Mouse (Mus musculus): ENCODE measurements around the gene Frs2.

Gene Frs2

GRCm38 (mm10) chr10:117106686-117107085 lies 41.6 kb downstream of the Frs2 start:
- in situ Hi-C loops (cut with MboI; ENCODE audit: low sequenced_read_pairs), result no loop called here

GRCm38 (mm10) chr10:117106244-117106643 lies 42.1 kb downstream of the Frs2 start:
- in situ Hi-C loops (cut with MboI; ENCODE audit: low sequenced_read_pairs), result no loop called here

GRCm38 (mm10) chr10:117105015-117105414 lies 43.3 kb downstream of the Frs2 start:
- in situ Hi-C loops (cut with MboI; ENCODE audit: low sequenced_read_pairs), result no loop called here

GRCm38 (mm10) chr10:117103854-117104598 lies 44.3 kb downstream of the Frs2 start:
- in situ Hi-C loops (cut with MboI; ENCODE audit: low sequenced_read_pairs), result no loop called here

DNA sequence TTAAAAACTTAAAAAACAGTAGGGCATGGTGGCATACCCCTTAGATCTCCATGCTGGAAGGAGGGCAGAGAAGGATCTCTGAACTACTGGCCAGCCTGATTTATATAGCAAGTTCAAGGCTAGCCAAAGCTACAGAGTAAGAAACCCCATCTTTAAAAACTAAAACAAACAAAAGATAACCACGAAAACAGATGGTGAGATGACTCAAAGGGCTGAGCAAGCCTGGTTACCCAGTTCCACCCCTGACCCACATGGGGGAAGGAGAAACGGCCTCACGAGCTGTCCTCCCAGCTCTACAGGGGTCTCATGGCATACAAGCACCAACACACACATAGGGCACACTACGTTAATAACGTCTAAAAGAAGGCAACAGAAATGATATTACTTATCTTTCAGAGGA lies 48.2 kb downstream of the Frs2 start:
- in situ Hi-C loops (cut with MboI; ENCODE audit: low sequenced_read_pairs), result no loop called here

DNA sequence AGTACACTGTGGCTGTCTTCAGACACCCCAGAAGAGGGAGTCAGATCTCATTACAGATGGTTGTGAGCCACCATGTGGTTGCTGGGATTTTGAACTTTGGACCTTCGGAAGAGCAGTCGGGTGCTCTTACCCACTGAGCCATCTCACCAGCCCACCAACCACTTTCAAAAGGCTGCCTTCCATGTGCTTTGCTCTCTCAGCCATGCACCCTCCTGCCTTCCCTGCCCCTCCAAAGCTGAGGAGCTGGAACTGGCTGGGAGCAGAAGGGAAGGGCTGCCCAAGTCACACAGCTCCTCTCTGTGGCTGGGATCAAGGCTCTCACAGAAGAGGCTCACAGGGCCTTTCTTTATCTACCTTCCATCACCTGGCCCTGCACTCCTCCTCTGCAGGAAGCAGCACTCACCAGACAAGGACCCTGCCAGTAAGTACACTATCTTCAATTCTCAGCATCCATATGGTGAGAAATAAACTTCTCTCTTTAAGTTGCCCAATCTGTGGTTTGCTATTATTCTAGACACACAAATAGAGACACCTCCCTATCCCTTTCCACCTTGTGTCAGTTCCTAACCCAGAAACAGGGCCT lies 51.1 kb downstream of the Frs2 start:
- in situ Hi-C loops (cut with MboI; ENCODE audit: low sequenced_read_pairs), result no loop called here

DNA sequence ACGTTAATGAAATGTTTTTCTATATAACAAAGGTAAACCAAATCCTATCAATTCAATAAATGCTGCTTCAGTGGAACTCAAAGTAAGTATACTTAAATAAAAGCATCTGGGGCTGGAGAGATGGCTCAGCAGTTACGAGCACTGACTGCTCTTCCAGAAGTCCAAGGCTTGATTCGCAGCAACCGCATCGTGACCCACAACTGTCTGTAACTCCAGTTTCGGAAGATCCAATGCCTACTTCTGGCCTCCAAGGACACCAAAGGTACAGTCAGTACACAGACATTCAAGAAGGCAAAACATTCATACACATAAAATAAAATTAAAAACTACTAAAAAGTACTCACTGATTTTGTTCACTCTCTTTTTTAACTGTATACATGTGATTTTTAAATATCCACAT lies 52.2 kb downstream of the Frs2 start:
- in situ Hi-C loops (cut with MboI; ENCODE audit: low sequenced_read_pairs), result no loop called here

- in situ Hi-C loops (cut with MboI; ENCODE audit: low sequenced_read_pairs), result no loop called here
Observed at GRCm38 (mm10) chr10:117094504-117095329, 53.6 kb downstream of the Frs2 start.

DNA sequence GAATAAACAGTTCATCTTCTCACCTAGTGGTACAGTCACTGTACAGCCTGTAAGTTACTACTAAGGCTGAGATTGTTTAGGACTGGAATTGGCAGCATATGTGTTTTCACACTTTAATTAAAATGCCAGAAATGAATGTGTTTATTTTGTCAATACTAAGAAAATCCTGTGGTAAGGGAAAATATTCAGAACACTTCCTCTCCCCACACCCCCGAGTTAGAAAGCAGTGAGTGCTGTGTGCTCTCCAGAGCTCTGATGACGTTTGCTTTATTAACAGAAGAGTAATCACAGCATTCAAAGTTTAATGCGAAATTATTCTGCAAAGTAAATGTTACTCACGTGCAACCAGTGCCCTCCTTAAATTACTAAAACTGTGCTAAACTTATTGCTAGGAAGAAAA lies 58.7 kb downstream of the Frs2 start:
- in situ Hi-C loops (cut with MboI; ENCODE audit: low sequenced_read_pairs), result no loop called here

DNA sequence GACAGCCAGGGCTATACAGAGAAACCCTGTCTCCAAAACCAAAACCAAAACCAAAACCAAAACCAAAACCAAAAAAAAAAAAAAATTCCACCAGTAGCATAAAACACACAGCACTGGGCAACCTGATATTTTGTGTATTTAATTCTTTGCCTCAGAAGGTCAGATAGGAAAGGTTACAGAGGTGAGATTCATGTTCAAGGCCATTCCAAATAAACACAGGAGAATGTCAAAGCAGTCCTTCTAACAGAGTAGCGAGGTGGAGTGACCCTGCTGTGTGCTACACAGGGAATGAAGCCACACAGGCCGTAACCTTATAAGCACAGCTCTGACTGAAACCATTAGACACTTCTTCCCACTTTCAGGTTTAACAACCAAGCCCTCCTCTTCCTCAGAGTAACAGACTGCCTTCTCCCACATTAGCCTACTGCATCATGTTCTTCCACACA lies 66.4 kb downstream of the Frs2 start:
- in situ Hi-C loops (cut with MboI; ENCODE audit: low sequenced_read_pairs), result no loop called here

DNA sequence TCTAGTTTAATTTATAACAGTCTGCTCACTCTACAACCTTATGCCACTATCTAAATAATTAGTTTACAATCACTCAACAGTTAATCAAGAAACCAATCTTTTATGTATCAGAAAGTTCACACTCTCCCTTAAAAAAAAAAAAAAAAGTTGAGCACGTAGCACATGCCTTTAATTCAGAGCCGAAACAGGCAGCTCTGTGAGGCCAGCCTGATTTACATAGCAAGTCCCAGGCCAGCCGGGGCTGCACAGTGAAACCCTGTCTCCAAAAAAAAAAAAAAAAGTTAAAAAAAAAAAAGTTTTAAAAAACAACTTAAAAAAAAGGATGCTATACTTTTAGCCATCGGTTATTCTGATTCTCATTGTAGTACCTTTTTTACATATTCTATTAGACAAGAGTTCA lies 67.0 kb downstream of the Frs2 start:
- in situ Hi-C loops (cut with MboI; ENCODE audit: low sequenced_read_pairs), result no loop called here

DNA sequence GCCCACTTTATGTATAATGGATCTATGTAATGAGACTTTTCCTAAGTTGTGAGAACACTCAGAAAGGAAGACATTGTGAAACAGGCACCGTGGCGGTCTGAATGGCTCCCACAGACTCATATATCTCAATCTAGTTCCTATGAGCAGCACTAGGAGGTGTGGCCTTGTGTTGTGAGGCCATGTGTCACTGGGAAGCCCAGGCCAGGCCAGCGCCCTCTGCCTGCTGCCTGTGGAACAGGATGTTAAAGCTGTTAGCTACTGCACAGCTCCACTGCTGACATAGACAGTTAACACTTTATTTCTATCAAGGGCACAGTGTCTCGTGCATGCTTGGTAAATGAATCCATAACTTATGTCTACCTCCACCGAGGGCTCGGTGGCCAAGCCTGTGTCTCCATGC lies 70.0 kb downstream of the Frs2 start:
- in situ Hi-C loops (cut with MboI; ENCODE audit: low sequenced_read_pairs), result no loop called here

- in situ Hi-C loops (cut with MboI; ENCODE audit: low sequenced_read_pairs), result loop anchor here (25.0 kb wide), 1 partner anchor 139 kb away; the partner anchor contains the start of gene Yeats4
Observed at GRCm38 (mm10) chr10:117073176-117073575, 75.2 kb downstream of the Frs2 start.

DNA sequence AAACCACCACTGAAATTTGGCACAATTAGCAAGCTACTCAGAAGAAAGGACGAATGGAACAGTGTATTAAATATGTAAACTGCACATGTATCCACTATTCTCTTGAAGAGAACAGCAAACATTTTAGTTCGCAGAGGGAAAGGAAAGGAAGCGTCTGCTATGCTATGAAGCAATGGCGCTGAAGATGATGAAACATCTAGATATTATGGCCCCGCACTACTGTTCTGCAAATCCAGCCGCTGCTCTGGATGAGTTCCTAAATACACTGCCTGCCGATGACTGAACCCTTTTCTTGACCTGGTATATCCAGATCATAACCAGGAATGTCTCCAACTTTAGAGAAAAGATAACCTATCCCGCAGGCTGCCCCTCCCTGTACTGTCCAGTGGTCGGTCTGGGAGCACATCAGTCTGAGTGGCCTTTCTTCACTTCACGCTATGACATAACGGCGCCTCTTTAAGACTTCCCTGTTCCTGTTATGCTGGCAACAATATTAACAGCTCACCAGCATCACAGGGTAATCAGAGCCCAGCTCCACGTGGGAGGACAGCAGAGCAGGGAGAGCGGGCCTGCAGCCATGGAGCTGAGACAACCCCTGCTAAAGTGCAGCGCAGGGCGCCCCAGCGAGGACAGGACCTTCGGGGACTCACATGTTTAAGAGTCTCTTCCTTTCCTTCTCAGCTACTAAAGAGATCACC lies 76.0 kb downstream of the Frs2 start:
- in situ Hi-C loops (cut with MboI; ENCODE audit: low sequenced_read_pairs), result loop anchor here (25.0 kb wide), 1 partner anchor 140 kb away; the partner anchor contains the start of gene Yeats4

GRCm38 (mm10) chr10:117069109-117069508 lies 79.2 kb downstream of the Frs2 start:
- in situ Hi-C loops (cut with MboI; ENCODE audit: low sequenced_read_pairs), result loop anchor here (25.0 kb wide), 1 partner anchor 143 kb away; the partner anchor contains the start of gene Yeats4

DNA sequence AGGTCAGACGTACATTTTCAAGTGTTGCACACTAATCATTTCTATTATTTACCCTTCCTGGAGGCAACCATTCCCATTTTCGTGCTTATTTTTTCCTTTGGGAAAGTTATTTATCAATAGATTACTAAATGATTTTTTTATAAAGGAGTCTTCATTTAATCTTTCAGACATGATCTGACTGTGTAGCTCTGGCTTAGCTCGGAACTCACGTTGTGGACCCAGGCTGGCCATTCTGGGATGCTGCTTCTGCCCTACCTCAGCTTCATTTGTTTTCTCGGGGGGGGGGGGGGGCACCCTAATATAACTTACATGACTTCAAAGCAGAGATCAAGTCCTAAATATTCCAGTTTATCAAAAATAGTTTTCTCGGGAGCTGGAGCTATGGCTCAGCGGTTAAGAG lies 84.3 kb downstream of the Frs2 start:
- in situ Hi-C loops (cut with MboI; ENCODE audit: low sequenced_read_pairs), result loop anchor here (25.0 kb wide), 1 partner anchor 148 kb away; the partner anchor contains the start of gene Yeats4

- in situ Hi-C loops (cut with MboI; ENCODE audit: low sequenced_read_pairs), result loop anchor here (25.0 kb wide), 1 partner anchor 149 kb away; the partner anchor contains the start of gene Yeats4
Observed at GRCm38 (mm10) chr10:117063254-117064021, 84.9 kb downstream of the Frs2 start, which contains the start of gene Cct2. Gene Cct2 (minus strand): TSS chr10:117063814.

GRCm38 (mm10) chr10:117062894-117063253 lies 85.5 kb downstream of the Frs2 start:
- in situ Hi-C loops (cut with MboI; ENCODE audit: low sequenced_read_pairs), result loop anchor here (25.0 kb wide), 1 partner anchor 149 kb away; the partner anchor contains the start of gene Yeats4

GRCm38 (mm10) chr10:117055668-117056067 lies 92.7 kb downstream of the Frs2 start:
- in situ Hi-C loops (cut with MboI; ENCODE audit: low sequenced_read_pairs), result loop anchor here (25.0 kb wide), 1 partner anchor 157 kb away; the partner anchor contains the start of gene Yeats4
